Mouse (Mus musculus) ES-E14 (cell line): ENCODE results near the gene Aldh3a1.

Experiments
- CHD2 ChIP-seq: IDR thresholded peaks from 2 replicates; pipeline ENCODE4 v1.6.1; 2014; ENCODE audit warnings: mild to moderate bottlenecking, low read depth, low read length, inconsistent platforms
- HCFC1 ChIP-seq: IDR thresholded peaks from 2 replicates; pipeline ENCODE4 v1.6.1; 2012; ENCODE audit warnings: low read length, inconsistent platforms, borderline replicate concordance; ENCODE audit not compliant: insufficient read depth
- ZC3H11A ChIP-seq: IDR thresholded peaks from 2 replicates; pipeline ENCODE4 v1.6.1; 2012; ENCODE audit warnings: low read depth, mild to moderate bottlenecking, inconsistent platforms, low read length, borderline replicate concordance
- ZNF384 ChIP-seq: IDR thresholded peaks from 2 replicates; pipeline ENCODE4 v1.6.1; 2012; ENCODE audit warnings: low read depth, low read length, inconsistent platforms

DNA sequence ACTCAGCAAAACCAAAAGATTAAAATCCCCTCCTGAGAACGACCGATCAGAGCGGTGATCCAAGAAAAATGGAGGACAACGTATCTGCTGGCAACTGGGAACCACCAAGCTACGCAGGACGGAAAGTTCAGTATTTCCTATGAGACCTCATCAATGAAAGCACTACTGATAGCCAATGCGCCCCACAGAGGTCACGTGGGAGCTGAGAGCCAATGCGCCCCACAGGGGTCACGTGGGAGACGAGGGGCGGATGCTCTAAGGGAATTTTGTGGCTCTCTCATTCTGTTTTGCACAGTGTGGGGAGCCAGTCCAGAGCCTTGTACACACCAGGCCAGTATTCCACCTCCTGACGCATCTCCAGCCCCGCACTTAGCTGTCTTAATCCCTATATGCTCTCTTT is 55.2 kb downstream of the Aldh3a1 start:
- TF ChIP-seq HCFC1 (no peak), CHD2 (no peak), ZC3H11A (no peak), ZNF384 (no peak)
